Mouse (Mus musculus) lung, embryonic 14.5 days (tissue): Measurements from ENCODE around the gene Pou1f1. TPM values are rescaled to one million over a fixed set of nuclear protein-coding genes. Genes with fewer than 3 reads are reported as not detected.

Experiments
- ATAC-seq: fragments of 200-750 bp; cut with Nextera tagmentation; 2 replicates; pipeline ENCODE4 v1.8.0; 2017; ENCODE audit warnings: mild to moderate bottlenecking, moderate TSS enrichment, moderate library complexity; ENCODE audit not compliant: insufficient read depth
- DNase-seq: peaks from one replicate; pipeline ENCODE4 v3.0.0-alpha.2; 2015
- H3K27ac ChIP-seq: fragments of 300-500 bp; sonication (generic); 2 replicates; pipeline ENCODE4 v1.5.1; 2014; ENCODE audit warnings: low read depth, mild to moderate bottlenecking, moderate library complexity
- H3K27me3 ChIP-seq: fragments of 300-500 bp; sonication (generic); 2 replicates; pipeline ENCODE4 v1.6.1; 2014; ENCODE audit warnings: low read length, control low read depth; ENCODE audit not compliant: insufficient read depth
- H3K36me3 ChIP-seq: fragments of 300-500 bp; sonication (generic); 2 replicates; pipeline ENCODE4 v1.6.1; 2014; ENCODE audit warnings: control low read depth; ENCODE audit not compliant: insufficient read depth
- H3K4me1 ChIP-seq: fragments of 300-500 bp; sonication (generic); 2 replicates; pipeline ENCODE4 v1.6.1; 2014; ENCODE audit warnings: antibody characterized with exemption, control low read depth; ENCODE audit not compliant: insufficient read depth
- H3K4me2 ChIP-seq: fragments of 300-500 bp; sonication (generic); 2 replicates; pipeline ENCODE4 v1.6.1; 2014; ENCODE audit warnings: mild to moderate bottlenecking
- H3K4me3 ChIP-seq: fragments of 300-500 bp; sonication (generic); 2 replicates; pipeline ENCODE4 v1.5.1; 2014; ENCODE audit warnings: low read depth, low read length
- H3K9ac ChIP-seq: fragments of 300-500 bp; sonication (generic); 2 replicates; pipeline ENCODE4 v1.6.1; 2014
- H3K9me3 ChIP-seq: fragments of 300-500 bp; sonication (generic); 2 replicates; pipeline ENCODE4 v1.6.1; 2016; ENCODE audit warnings: low read depth, low read length, control low read depth
- CTCF ChIP-seq: IDR thresholded peaks from 2 replicates; pipeline ENCODE4 v1.5.1; 2016; ENCODE audit warnings: antibody characterized with exemption, low read depth
- WGBS: fragments of 180-500 bp; shearing (Covaris S2); extraction: QIAGEN DNeasy Blood & Tissue Kit; methylation state at CpG from one replicate; pipeline ENCODE4 v1.1.7; 2014; 5-methylcytosine and 5-hydroxymethylcytosine counted together
- polyA plus RNA-seq: library from polyadenylated mRNA; unstranded; fragments of >200 nt; fragmentation: Nextera tagmentation; extraction: Ambion mirVana; gene quantifications from 2 replicates; pipeline ENCODE4 v1.2.1, GENCODE M21; 2014

Gene Pou1f1
- polyA plus RNA-seq, 1 experiment from 2014 or later: not detected

DNA sequence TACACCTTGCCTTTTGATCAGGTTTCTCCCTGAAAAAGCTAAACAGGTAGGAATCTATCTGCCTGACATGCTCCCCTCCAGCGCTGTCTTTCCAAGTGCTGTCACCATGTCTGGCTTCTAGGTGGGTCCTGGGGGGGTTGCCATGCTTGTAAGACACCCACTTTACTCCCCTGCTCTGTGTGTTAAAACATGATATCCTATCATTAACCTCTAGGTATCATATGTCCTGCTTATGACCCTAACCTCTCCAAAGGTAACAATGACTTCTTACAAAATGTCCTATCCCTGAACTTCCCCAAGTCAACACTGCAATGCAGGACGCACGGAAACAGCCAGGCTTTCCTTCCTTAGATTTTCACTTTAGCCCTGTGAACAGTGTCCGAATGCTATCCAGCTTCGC is 34.0 kb downstream of the Pou1f1 start:
- no peak overlapping the region for H3K4me3 ChIP-seq
- H3K27me3 ChIP-seq: no peaks in the 10 kb centered on the region
- 79% methylated on average over 5 of the region's 5 CpGs for WGBS
- H3K4me1 ChIP-seq: no peaks in the 10 kb centered on the region
- peak; percentile 9 for DNase-seq
- TF ChIP-seq CTCF: no peak
- H3K9ac ChIP-seq: no peak overlapping the region
- H3K27ac ChIP-seq: no peak overlapping the region
- no peak overlapping the region for H3K4me2 ChIP-seq
- H3K36me3 ChIP-seq: 0 out of 2 replicates have a peak, but pooled peaks cover 4% of the 10 kb centered on the region
- H3K9me3 ChIP-seq: no peaks in the 10 kb centered on the region; the same call in 1 of the 2 replicates
- ATAC-seq: 0 out of 2 replicates have a peak, but pooled peaks have one; percentile 21

DNA sequence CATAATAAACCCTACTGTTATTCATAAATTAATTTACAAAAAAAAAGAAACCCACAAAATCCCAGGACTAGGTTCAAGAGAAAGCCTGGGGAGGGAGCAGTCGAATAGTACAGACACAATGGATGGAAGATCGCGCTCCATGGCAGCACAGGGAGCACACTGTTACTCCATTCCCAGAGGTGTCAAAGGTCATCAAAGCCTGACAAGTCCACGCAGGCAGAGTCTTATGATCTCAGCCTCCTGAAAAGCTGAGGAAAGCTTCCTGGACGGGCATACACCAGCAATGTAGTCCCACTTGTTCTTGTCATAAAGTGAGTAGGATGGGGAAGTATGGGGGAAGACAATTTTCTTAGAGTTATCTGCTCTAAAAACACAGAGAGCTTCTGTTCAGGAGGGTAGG is 37.1 kb downstream of the Pou1f1 start:
- H3K36me3 ChIP-seq: no peaks in the 10 kb centered on the region
- H3K9ac ChIP-seq: no peak overlapping the region
- DNase-seq (no peak), ATAC-seq (no peak)
- H3K4me3 ChIP-seq: no peak overlapping the region
- no peaks in the 10 kb centered on the region; the same call in 1 of the 2 replicates for H3K9me3 ChIP-seq
- no peak for TF ChIP-seq CTCF
- H3K27me3 ChIP-seq: no peaks in the 10 kb centered on the region
- H3K4me1 ChIP-seq: 0 out of 2 replicates have a peak, but pooled peaks cover 3% of the 10 kb centered on the region
- 72% methylated on average over 5 of the region's 5 CpGs for WGBS
- H3K4me2 ChIP-seq: no peak overlapping the region
- H3K27ac ChIP-seq: no peak overlapping the region

DNA sequence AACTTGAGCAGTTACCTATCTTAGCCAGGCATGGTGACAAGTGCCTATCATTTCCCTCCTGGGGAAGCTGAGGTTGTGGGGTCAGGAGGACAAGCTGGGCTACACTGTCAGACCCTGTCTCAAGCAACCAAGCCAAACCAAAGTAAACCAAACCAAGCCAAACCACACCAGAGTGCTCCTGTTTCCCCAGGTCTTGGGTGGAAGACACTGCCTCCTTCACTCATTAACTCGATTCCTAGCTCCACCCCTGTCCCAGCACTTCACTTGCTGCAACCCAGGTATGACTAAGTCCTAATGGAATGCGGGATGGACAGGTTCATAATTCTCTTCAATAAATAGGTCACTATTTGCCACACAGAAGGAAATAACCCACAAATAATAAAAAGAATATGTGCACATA is 39.3 kb downstream of the Pou1f1 start:
- peak; percentile 37 for DNase-seq
- Histone ChIP-seq H3K4me1 (0 out of 2 replicates have a peak, but pooled peaks cover 3% of the 10 kb centered on the region), H3K36me3 (no peaks in the 10 kb centered on the region), H3K9me3 (no peaks in the 10 kb centered on the region; the same call in 1 of the 2 replicates), H3K9ac (no peak overlapping the region), H3K27me3 (no peaks in the 10 kb centered on the region), H3K4me3 (no peak overlapping the region), H3K4me2 (no peak overlapping the region), H3K27ac (no peak overlapping the region)
- 57% methylated on average over 2 of the region's 2 CpGs for WGBS
- no peak for TF ChIP-seq CTCF
- ATAC-seq: no peak

DNA sequence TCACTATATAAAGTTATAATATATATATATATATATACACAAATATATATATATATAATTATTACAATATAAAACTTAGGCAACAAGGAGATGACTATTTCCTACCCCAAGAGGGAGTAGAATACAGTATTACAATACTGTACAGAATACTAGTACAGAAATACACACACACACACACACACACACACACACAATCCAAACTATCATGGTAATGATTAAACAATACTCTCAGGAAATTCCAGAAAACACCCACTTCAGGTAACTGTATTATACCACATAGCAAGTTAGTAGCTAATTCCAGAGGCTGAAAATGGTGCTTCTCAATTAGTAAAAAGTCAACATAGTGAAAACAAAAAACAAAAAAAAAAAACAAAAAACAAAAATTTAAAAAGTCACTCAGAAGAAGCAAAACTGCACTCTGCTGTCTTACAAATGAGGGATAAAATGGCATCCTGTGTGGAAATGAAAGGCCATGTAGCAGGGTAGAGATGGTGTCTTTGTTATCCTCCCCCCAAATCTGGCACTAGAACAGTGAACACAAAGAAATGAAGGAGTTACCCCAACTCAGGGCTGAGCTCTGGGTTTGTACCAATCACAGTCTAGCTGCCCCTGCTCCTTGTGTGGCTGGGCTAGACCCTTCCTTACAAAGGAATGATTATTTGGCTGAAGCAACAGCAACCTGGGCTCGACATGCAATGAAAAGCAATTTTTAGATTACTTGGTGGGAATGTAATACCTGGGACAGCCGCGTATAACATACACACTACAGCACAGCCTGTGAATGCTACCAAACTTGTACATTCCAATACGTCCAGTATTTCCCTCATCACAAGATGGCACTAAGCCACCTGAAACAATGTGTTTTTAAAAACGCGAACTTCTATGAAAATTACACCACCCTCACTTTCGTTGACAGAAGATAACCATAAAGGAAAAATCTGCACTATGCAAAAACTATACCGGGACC is 41.0 kb downstream of the Pou1f1 start:
- 7% methylated on average over 8 of the region's 8 CpGs for WGBS
- Histone ChIP-seq H3K36me3 (no peaks in the 10 kb centered on the region), H3K4me3 (peak overlapping the region; percentile 95), H3K27ac (0 out of 2 replicates have a peak overlapping the region, but pooled peaks have one; percentile 18), H3K27me3 (no peaks in the 10 kb centered on the region), H3K4me2 (peak overlapping the region; percentile 75), H3K9ac (peak overlapping the region; percentile 87), H3K4me1 (0 out of 2 replicates have a peak, but pooled peaks cover 3% of the 10 kb centered on the region), H3K9me3 (no peaks in the 10 kb centered on the region; the same call in 1 of the 2 replicates)
- DNase-seq (peak; percentile 53), ATAC-seq (peak; percentile 22; the same call in 1 of the 2 replicates)
- TF ChIP-seq CTCF: no peak

DNA sequence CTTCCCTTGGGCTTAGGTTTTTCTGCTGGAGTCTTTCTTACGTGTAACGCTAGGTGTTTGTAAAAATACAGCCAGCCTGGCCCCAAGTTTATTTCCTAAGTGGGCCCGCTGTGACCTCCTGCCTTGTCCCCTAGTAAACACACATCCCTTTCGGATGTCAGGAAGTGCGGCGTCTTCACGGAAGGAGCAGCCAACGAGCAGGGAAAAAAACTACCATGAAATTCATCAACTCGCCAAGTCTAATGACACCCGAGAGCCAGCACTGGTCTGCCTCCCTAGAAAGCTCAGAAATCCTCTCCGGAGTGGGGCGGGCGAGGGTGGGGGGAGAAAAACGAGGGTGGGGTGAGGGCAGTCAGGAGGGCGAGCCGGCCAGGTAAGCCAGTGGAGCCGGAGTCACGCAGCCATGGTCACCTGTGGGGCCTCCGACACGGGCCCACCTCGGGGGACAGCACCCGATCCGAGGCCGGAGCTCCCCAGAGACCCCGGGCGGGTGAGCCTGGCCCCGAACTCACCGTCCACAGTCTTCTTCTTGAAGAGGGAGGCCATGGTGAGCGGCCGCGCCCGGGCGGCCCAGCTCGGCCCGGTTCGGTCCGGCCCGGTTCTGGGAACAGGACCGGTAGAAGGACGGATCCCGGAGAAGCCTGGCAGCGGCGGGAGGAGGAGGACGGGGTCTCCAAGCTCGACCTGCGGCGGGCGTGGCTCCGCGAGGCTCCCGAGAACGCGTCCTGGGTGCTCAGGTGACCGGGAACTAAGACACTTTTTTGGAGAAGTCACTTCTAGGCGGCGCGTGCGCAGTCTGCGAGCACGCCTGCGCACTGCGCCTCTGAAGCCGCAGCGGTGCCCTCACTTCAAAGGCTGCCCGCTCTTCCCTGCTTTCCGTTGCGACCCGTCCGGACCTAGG is 41.9 kb downstream of the Pou1f1 start, which contains the start of gene Chmp2b:
Chmp2b (minus strand) TSS at position 764 of the 901 bp plus-strand sequence.
- no peak for TF ChIP-seq CTCF
- no peaks in the 10 kb centered on the region for H3K36me3 ChIP-seq
- peak within 1 kb of the TSS; percentile 75 for H3K4me2 ChIP-seq
- peak within 1 kb of the TSS; percentile 87 for H3K9ac ChIP-seq
- peak; percentile 94 for DNase-seq
- H3K4me1 ChIP-seq: 0 out of 2 replicates have a peak, but pooled peaks cover 3% of the 10 kb centered on the region
- WGBS: under 1% methylated on average over 67 of the region's 69 CpGs
- H3K27ac ChIP-seq: peak within 1 kb of the TSS; percentile 75
- no peaks in the 10 kb centered on the region; the same call in 1 of the 2 replicates for H3K9me3 ChIP-seq
- H3K4me3 ChIP-seq: peak within 1 kb of the TSS; percentile 95
- peak; percentile 92 for ATAC-seq
- no peaks in the 10 kb centered on the region for H3K27me3 ChIP-seq

DNA sequence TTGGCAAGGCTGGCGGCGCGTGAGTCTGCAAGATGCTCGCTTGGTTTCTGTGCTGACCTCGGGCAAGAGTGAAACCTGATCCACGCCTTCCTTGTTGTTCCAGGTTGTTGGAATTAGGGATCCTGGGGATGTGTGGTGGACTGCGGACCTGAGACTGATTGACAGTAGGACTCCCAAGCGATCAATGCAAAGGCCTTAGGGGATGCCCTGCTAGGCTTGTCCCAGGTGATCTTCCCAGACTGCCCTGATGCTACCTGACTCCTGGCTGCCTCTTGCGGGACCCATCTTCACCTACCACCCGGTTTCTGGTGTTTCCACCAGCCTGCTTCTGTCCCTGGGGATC is 42.5 kb downstream of the Pou1f1 start:
- H3K9me3 ChIP-seq: no peaks in the 10 kb centered on the region; the same call in 1 of the 2 replicates
- DNase-seq: no peak
- H3K4me3 ChIP-seq: peak overlapping the region; percentile 95
- peak overlapping the region; percentile 75 for H3K4me2 ChIP-seq
- H3K27me3 ChIP-seq: no peaks in the 10 kb centered on the region
- ATAC-seq: peak; percentile 73
- under 1% methylated on average over 10 of the region's 10 CpGs for WGBS
- H3K4me1 ChIP-seq: 0 out of 2 replicates have a peak, but pooled peaks cover 3% of the 10 kb centered on the region
- no peaks in the 10 kb centered on the region for H3K36me3 ChIP-seq
- no peak overlapping the region for H3K27ac ChIP-seq
- no peak for TF ChIP-seq CTCF
- peak overlapping the region; percentile 87 for H3K9ac ChIP-seq
